Mouse (Mus musculus) G1E (cell line): Measurements from ENCODE around the gene Il17rc. TPM values are rescaled to one million over a fixed set of nuclear protein-coding genes. Genes with fewer than 3 reads are reported as not detected.

Experiments used
- ATAC-seq: 2 replicates; pipeline ENCODE4 v1.8.0; 2016; ENCODE audit warnings: mild to moderate bottlenecking; ENCODE audit not compliant: insufficient number of reproducible peaks, poor library complexity, low FRiP score, severe bottlenecking; ENCODE audit errors: extremely low read depth
- DNase-seq: peaks from one replicate; pipeline ENCODE4 v3.0.0; 2012; ENCODE audit warnings: low spot score
- H3K27me3 ChIP-seq: 2 replicates; pipeline ENCODE4 v1.6.1; 2012; ENCODE audit warnings: mild to moderate bottlenecking, low read length, inconsistent platforms; ENCODE audit not compliant: insufficient read depth
- H3K36me3 ChIP-seq: replicated peaks from 2 replicates; pipeline ENCODE3; 2012; ENCODE audit warnings: mild to moderate bottlenecking, inconsistent platforms
- H3K4me1 ChIP-seq: 2 replicates; pipeline ENCODE4 v1.6.1; 2012; ENCODE audit warnings: low read depth, low read length, inconsistent platforms, mixed read lengths; ENCODE audit not compliant: insufficient read depth
- H3K4me3 ChIP-seq: 2 replicates; pipeline ENCODE4 v1.5.1; 2012; ENCODE audit warnings: low read depth, mild to moderate bottlenecking, inconsistent platforms, low read length, moderate library complexity, mixed read lengths
- H3K9me3 ChIP-seq: replicated peaks from 2 replicates; pipeline ENCODE4 v1.6.1; 2012; ENCODE audit warnings: inconsistent platforms
- CTCF ChIP-seq: IDR thresholded peaks from 2 replicates; pipeline ENCODE4 v1.5.1; 2012; ENCODE audit warnings: low read depth, low read length, inconsistent platforms, mixed read lengths
- GATA1 ChIP-seq: IDR thresholded peaks from 2 replicates; pipeline ENCODE4 v1.6.1; 2012; ENCODE audit warnings: borderline replicate concordance, low read length, inconsistent platforms, mixed read lengths
- GATA2 ChIP-seq: IDR thresholded peaks from 2 replicates; pipeline ENCODE4 v1.6.1; 2012; ENCODE audit warnings: low read depth, low read length, inconsistent platforms, borderline replicate concordance
- POLR2AphosphoS5 ChIP-seq: IDR thresholded peaks from 2 replicates; pipeline ENCODE4 v1.6.1; 2012; ENCODE audit warnings: low read depth, low read length, inconsistent platforms; ENCODE audit not compliant: insufficient replicate concordance
- TAL1 ChIP-seq: conservative IDR thresholded peaks from 2 replicates; pipeline ENCODE4 v1.6.1; 2012; ENCODE audit warnings: low read depth, low read length, inconsistent platforms, mixed read lengths
- polyA plus RNA-seq: library from polyadenylated mRNA; stranded (reverse); fragments of >175 nt; gene quantifications from 2 replicates; pipeline ENCODE4 v1.2.3, GENCODE M21; 2012
- total RNA-seq, 2 experiments: library from RNA; stranded (forward) in 1 of 2; stranded (reverse) in 1 of 2; fragments of 200-1000 nt in 1 of 2; fragments of >200 nt in 1 of 2; fragmentation: Nextera tagmentation in 1 of 2; gene quantifications; 2 replicates each; pipeline ENCODE4 v1.2.3; 2014 to 2017

The Il17rc gene
- total and polyA plus RNA-seq, 3 experiments, result 0.07 TPM; not detected in 2

DNA sequence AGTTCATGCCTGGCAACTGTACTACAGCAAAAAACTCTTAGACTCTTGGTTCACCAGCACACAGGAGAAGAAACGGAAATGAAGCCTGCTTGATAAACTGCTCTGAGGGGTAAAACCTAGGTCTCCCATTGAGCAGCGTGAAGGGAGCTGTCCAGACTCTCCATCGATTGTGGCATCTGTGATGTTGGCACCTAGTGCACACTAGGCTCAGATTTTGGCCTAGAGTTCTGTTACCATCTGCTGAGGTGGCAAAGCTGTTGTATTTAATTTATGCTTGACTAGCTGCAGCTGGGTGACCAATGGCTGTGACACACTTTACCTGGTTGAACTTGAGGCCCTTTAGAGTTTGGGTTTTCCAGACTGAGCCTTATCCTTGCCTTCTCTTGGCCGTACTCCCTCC lies 23.6 kb upstream of the Il17rc start:
- Histone ChIP-seq H3K4me3 (no peak overlapping the region), H3K4me1 (peaks cover 8% of the 10 kb centered on the region; the same call in 1 of the 2 replicates), H3K27me3 (peaks cover 7% of the 10 kb centered on the region), H3K36me3 (peaks cover 38% of the 10 kb centered on the region), H3K9me3 (no peaks in the 10 kb centered on the region)
- no peak for TF ChIP-seq TAL1
- TF ChIP-seq CTCF, result no peak
- no peak for TF ChIP-seq GATA2
- no peak for TF ChIP-seq POLR2AphosphoS5
- TF ChIP-seq GATA1, result no peak
- ATAC-seq, result no peak
- no peak for DNase-seq

GRCm38 (mm10) chr6:113451839-113452238 lies 19.4 kb upstream of the Il17rc start:
- H3K4me3 ChIP-seq, result no peak overlapping the region

GRCm38 (mm10) chr6:113455007-113455406 lies 16.2 kb upstream of the Il17rc start:
- DNase-seq, result no peak
- no peak for ATAC-seq
- Histone ChIP-seq H3K4me3 (no peak overlapping the region), H3K27me3 (peaks cover 35% of the 10 kb centered on the region), H3K4me1 (no peaks in the 10 kb centered on the region), H3K36me3 (no peaks in the 10 kb centered on the region), H3K9me3 (no peaks in the 10 kb centered on the region)
- TF ChIP-seq GATA2 (no peak), CTCF (no peak), TAL1 (no peak), GATA1 (no peak), POLR2AphosphoS5 (no peak)

More at GRCm38 (mm10) chr6:113451839-113452238, 19.4 kb upstream of the Il17rc start:
- H3K9me3 ChIP-seq, result no peaks in the 10 kb centered on the region
- no peak for DNase-seq
- TF ChIP-seq TAL1 (no peak), CTCF (no peak), POLR2AphosphoS5 (no peak), GATA1 (no peak)
- no peak for ATAC-seq
- peaks cover 14% of the 10 kb centered on the region for H3K27me3 ChIP-seq
- no peaks in the 10 kb centered on the region for H3K4me1 ChIP-seq
- peaks cover 21% of the 10 kb centered on the region for H3K36me3 ChIP-seq

GRCm38 (mm10) chr6:113457952-113458534 lies 13.2 kb upstream of the Il17rc start, which contains the start of gene Il17re:
Gene Il17re, plus strand, starts transcription at chr6:113458484.
- TF ChIP-seq CTCF (no peak), GATA1 (no peak), GATA2 (no peak), TAL1 (no peak), POLR2AphosphoS5 (no peak)
- DNase-seq, result no peak
- Histone ChIP-seq H3K36me3 (no peaks in the 10 kb centered on the region), H3K9me3 (no peaks in the 10 kb centered on the region), H3K27me3 (peaks cover 43% of the 10 kb centered on the region), H3K4me3 (no peak within 1 kb of the TSS), H3K4me1 (no peaks in the 10 kb centered on the region)
- ATAC-seq, result no peak

DNA sequence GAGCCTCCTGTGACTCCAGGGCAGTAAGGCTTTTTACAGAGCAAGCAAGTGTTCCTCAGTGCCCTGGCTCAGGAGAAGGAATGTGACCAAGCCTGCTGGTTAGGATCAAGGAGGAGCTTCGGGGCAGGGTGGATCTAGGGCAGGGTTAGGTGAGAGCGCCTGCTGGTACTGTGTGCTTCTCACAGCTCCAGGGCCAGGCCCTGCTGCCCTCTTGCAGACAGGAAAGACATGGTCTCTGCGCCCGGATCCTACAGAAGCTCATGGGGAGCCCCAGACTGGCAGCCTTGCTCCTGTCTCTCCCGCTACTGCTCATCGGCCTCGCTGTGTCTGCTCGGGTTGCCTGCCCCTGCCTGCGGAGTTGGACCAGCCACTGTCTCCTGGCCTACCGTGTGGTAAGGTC lies 12.6 kb upstream of the Il17rc start:
- Histone ChIP-seq H3K4me1 (no peaks in the 10 kb centered on the region), H3K27me3 (peaks cover 43% of the 10 kb centered on the region), H3K36me3 (no peaks in the 10 kb centered on the region), H3K4me3 (no peak overlapping the region), H3K9me3 (no peaks in the 10 kb centered on the region)
- no peak for ATAC-seq
- no peak for DNase-seq
- no peak for TF ChIP-seq CTCF
- no peak for TF ChIP-seq POLR2AphosphoS5
- no peak for TF ChIP-seq GATA1
- TF ChIP-seq TAL1, result no peak

- DNase-seq, result no peak
- Histone ChIP-seq H3K27me3 (peaks cover 47% of the 10 kb centered on the region), H3K9me3 (no peaks in the 10 kb centered on the region), H3K36me3 (no peaks in the 10 kb centered on the region), H3K4me3 (no peak overlapping the region), H3K4me1 (peaks cover 4% of the 10 kb centered on the region)
- no peak for ATAC-seq
- TF ChIP-seq TAL1 (no peak), POLR2AphosphoS5 (no peak), GATA1 (no peak), CTCF (no peak), GATA2 (no peak)
Measured at GRCm38 (mm10) chr6:113464040-113464439, 7.2 kb upstream of the Il17rc start.

GRCm38 (mm10) chr6:113465602-113466001 lies 5.6 kb upstream of the Il17rc start:
- Histone ChIP-seq H3K4me3 (no peak overlapping the region), H3K9me3 (peaks cover 4% of the 10 kb centered on the region; the same call in 1 of the 2 replicates), H3K4me1 (peaks cover 16% of the 10 kb centered on the region), H3K36me3 (no peaks in the 10 kb centered on the region), H3K27me3 (peaks cover 58% of the 10 kb centered on the region)
- no peak for TF ChIP-seq CTCF
- no peak for TF ChIP-seq GATA1
- no peak for TF ChIP-seq GATA2
- no peak for TF ChIP-seq POLR2AphosphoS5
- no peak for TF ChIP-seq TAL1
- ATAC-seq, result no peak
- DNase-seq, result no peak
